Mouse (Mus musculus): ENCODE measurements around the gene Dhtkd1. TPM values are rescaled to one million over a fixed set of nuclear protein-coding genes. Genes with fewer than 3 reads are reported as not detected.

Gene Dhtkd1
- 0.69 to 2.7 TPM (median 1.5 TPM) in 4 replicates for total RNA-seq (2023)

DNA sequence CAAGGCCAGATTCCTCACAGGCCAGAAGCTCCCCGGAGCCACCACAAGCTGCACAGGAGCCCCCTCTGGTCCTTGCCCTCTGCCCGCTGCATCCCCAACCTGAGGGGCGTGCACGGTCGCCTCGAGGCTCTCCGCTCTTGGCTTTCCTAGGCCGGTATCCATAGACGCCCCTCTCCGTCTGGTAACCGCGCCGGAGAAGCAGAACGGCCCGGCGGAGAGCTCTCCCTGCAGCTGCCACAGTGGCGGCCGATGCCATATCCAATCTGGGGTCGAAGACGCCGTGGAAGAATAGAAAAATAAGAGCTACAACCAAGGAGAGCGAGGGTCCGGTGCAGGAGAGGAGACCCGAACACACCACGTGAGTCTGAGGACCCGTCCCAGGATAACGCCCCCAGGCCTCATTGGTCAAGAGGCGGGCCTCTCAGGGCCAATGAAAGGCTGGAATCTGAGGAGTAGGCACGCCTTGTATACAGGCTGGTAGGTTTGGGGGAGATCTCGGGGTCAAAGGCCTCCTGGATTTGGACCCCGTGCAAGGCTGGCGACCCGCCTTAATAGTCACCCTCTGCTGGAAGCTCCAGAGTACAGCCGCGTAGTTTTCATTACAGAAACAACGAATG is at the start of gene Dhtkd1:
Dhtkd1 (minus strand) TSS at position 377 of the 617 bp plus-strand sequence.

DNA sequence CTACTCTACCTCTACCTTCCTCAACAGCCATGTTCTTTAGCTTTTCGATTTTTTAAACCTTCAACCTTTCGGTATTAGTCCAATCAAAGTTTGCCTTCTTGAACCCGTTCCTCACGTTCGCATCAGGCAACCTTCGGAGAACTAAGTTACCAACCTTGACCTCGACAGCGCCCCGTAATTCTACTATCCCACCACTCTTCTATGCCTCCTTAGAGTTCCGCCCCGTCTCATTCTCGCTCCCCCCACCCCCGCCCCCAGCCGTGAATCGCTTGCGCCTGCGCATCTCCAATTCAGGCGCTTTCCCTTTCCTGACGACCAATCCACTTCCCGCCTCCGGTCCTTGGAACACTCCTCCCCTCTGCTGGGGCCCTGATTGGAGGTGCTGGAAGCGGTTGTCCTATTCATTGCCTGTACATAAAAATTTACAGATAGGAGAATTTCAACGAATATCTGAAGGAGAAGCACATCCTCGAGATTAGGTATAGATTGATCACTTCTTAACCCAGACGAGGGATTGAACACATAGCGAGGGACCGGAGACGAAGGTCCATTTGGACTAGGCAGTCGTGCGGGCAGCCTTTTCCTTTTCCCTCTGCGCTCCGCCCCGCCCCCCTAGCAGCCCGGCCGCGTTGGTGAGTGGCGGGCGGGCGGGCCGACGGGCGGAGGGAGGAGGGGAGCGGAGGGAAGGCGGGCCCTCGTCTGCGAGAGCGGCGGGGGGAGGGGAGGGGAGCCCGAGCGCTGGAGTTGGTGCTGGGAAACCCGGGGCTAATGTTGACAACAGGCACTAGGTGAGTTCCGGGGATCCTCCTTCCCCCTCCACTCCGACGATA is 8.4 kb upstream of the Dhtkd1 start, which contains the start of gene Upf2:
Upf2 (plus strand) TSS at position 704 of the 830 bp plus-strand sequence.

DNA sequence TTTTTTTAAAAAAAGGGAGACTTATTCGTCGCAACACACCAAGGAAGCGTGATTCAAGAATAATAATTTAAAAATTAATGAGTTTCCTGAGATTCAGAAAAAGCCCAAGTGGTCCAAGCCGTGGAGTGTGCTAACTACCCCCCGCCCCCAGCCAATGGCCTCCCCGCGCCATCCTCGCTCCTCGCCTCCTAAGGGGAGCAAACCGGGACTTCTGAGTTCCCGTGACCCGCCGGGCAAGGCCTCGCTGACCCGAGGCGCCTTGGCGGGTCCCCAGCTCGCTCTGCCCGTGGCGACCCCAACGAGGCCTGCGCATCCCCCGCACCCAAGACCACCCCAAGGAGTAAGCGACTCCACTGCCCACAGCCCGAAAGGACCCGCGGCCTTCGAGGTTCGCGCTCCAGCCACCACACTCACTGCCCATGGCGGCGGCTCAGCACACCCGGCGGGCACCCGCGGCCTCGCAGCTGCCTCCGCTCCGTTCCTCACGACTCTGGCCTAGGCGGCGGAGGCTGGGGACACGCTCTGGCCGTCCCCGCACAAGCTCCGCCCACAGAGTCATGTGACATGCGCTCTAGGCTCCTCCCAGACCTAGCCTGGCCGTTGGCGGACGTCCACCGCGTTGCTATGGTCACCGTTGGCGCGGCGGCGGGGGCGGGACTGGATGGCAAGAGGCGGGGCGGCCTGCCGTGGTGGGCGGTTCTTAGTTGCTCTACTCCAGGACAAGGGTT is 47.6 kb downstream of the Dhtkd1 start, which contains the start of gene Sec61a2:
Sec61a2 (minus strand) TSS at position 590 of the 728 bp plus-strand sequence.

DNA sequence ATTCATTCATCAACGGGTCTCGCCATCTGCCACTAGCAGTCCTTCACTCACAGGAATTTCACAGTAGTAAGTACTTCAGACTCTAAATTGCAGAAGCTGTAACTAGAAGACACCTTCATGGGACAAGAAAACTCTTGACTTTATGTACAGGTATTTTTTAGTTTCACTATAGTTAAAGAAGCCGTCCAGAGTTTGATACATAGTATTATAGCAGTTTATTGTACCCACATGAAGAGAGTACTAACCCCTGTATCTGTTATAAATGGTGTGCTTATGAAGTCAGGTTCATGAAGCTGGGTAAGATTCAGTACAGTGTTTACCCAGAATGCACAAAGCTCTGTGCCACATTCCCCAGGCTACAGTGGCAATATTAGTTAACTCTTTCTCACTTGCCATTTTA is 79.8 kb downstream of the Dhtkd1 start, which contains the start of gene Gm13199:
Gm13199 (minus strand) TSS at position 101 of the 400 bp plus-strand sequence.

Other genes with a start within 250 kb of the Dhtkd1 start
- 53.6 to 70.1 TPM (median 55.7 TPM) in 4 replicates for gene Camk1d, start 228.3 kb downstream of the Dhtkd1 start, total RNA-seq (2023)
- 24.5 to 30.3 TPM (median 28.6 TPM) in 4 replicates for gene Nudt5, start 97.8 kb downstream of the Dhtkd1 start, total RNA-seq (2023)
- 80.0 to 107 TPM (median 88.6 TPM) in 4 replicates for gene Cdc123, start 97.6 kb downstream of the Dhtkd1 start, total RNA-seq (2023)
- 0.83 to 3.2 TPM (median 2.6 TPM) in 4 replicates for gene Gm13199, start 79.9 kb downstream of the Dhtkd1 start, total RNA-seq (2023)
- gene Sec61a2, start 47.4 kb downstream of the Dhtkd1 start, total RNA-seq (2023) = 25.6 to 36.6 TPM (median 31.1 TPM) in 4 replicates
- 55.8 to 66.7 TPM (median 58.0 TPM) in 4 replicates for gene Upf2, start 8.7 kb upstream of the Dhtkd1 start, total RNA-seq (2023)
- gene Proser2, start 187.4 kb upstream of the Dhtkd1 start, total RNA-seq (2023) = not detected in 4 replicates